Mouse (Mus musculus): Measurements from ENCODE around the gene Hccs. TPM values are rescaled to one million over a fixed set of nuclear protein-coding genes. Genes with fewer than 3 reads are reported as not detected.
"Not testable (repeated sequence)": the region's sequence is repeated elsewhere in the genome, so short reads cannot be mapped to it uniquely, and the experiment has no call there.

Gene Hccs
- 6.6 and 6.8 TPM in 2 replicates for polyA plus RNA-seq (2012; rRNA removed)

DNA sequence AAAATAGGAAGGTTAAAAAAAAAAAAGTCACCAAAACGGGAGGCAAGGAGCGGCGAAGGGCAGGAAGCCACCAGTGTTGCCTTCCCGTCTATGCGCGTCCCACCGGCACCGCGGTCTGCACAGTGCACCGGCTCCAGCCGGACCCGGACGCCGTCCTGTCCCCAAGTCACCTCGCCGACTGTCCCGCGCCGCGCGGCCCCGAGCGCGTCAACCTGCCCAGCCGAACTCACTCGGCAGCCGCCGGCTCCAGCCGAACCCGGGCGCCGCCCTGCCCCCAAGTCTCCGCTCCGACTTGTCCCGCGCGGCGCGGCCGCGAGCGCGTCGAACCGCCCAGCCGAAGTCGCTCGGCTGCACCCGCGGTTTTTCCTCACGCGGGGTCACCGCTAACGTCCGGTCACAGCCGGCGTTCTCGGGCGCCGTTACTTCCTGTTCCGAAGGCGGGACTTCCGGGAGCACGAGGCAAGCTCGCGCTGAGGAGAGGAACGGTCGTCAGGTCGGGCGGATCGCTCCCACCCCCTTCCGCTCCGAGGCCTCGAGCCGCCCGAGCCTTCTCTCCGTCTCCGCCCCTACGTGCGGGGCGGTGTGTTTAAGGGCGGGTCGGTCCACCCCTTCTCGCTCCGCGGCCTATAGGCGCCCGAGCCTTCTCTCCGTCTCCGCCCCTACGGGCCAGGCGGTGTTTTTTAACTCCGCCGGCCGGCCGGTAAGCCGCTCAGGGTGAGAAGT is at the start of gene Hccs:
Gene Hccs, minus strand, starts transcription at position 428 of the 723 bp plus-strand sequence.
- Histone ChIP-seq H3K4me3 (replicated peaks; ENCODE audit: extremely low read depth, low read depth, low read length) (peak within 1 kb of the TSS; percentile 88), H3K4me1 (ENCODE audit: control insufficient read depth, insufficient read depth, low read length) (peaks cover 6% of the 10 kb centered on the region)
- TF ChIP-seq CTCF (IDR thresholded peaks at IDR 0.05; ENCODE audit: insufficient read depth, low read length) (no peak), POLR2A (IDR thresholded peaks at IDR 0.05; ENCODE audit: borderline replicate concordance, extremely low read depth, low read depth, low read length) (no peak)
- peak; percentile 80 for DNase-seq
- 37% methylated on average over 97 of the region's 97 CpGs for WGBS

DNA sequence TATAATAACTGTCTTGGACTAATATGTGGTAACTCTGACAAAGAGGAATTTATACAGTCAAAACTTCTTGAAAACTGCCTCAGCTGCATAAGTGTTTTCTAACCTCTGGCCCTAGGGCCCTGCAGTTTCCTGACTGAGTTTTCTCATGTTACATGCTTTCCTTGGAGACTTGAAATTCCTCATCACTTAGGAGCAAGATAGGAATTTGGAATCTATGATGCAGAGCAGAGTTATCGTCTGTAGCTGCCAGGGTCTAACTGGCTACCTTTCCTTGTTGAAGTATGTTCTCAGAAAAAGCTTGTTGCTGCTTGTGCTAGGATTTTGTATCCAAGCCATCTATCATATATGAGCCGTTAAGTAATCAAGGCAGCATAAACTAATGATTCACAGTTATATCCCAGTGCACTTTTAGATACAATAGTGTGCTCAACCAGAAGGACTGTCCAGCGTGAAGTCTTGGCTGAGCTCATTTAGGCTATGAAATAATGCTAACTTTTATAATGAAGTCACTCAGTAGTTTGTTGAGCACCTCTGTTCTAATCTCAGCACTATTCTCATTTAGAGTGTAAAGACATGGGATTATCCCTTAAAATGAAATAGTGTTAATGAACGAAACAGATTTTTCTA is 37.1 kb upstream of the Hccs start:
- no peaks in the 10 kb centered on the region for H3K4me1 ChIP-seq (ENCODE audit: control insufficient read depth, insufficient read depth, low read length)
- TF ChIP-seq POLR2A (IDR thresholded peaks at IDR 0.05; ENCODE audit: borderline replicate concordance, extremely low read depth, low read depth, low read length) = no peak
- TF ChIP-seq CTCF (IDR thresholded peaks at IDR 0.05; ENCODE audit: insufficient read depth, low read length) = no peak
- 67% methylated on average over 4 of the region's 4 CpGs for WGBS
- DNase-seq = no peak
- no peak overlapping the region for H3K4me3 ChIP-seq (replicated peaks; ENCODE audit: extremely low read depth, low read depth, low read length)

DNA sequence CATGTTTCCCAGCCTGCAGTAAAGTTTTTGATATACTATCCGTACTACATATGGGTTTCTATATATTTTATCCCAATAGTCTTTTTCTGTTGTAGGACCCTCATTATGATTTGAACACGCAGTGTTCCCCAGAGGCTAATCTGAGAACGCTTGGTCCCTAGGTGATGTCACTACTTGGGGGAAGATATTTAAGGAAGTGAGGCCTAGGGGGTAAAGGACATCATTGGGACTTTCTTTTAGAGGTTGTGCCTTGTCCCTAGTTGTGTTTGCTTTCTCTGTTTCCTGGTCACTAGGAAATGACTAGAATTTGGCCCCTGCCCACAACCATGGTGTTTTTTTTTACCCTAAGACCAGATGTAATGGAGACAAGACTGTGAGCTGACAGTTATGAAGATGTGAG is 18.0 kb upstream of the Hccs start:
- Histone ChIP-seq H3K4me1 (ENCODE audit: control insufficient read depth, insufficient read depth, low read length) (no peaks in the 10 kb centered on the region), H3K4me3 (replicated peaks; ENCODE audit: extremely low read depth, low read depth, low read length) (no peak overlapping the region)
- DNase-seq = no peak
- WGBS = 66% methylated on average over 3 of the region's 3 CpGs
- TF ChIP-seq CTCF (IDR thresholded peaks at IDR 0.05; ENCODE audit: insufficient read depth, low read length) = no peak
- TF ChIP-seq POLR2A (IDR thresholded peaks at IDR 0.05; ENCODE audit: borderline replicate concordance, extremely low read depth, low read depth, low read length) = no peak

DNA sequence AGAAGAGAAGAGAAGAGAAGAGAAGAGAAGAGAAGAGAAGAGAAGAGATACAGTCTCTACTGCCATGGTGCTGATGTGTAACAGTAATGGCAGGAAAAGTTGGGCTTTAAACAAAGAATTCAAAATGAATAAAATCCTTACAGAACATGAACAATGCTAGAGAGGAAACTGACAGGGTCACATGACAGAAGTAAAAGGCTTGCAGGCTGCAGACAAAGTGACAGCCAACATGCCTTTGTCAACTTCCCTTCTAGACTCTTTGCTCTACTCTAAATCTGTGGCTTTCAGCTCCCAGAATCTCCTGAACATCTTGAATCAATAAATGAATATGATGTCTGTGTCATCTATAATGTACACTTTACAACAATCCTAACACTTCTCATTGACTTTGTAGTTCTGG is 17.4 kb upstream of the Hccs start:
- Histone ChIP-seq H3K4me3 (replicated peaks; ENCODE audit: extremely low read depth, low read depth, low read length) (no peak overlapping the region), H3K4me1 (ENCODE audit: control insufficient read depth, insufficient read depth, low read length) (no peaks in the 10 kb centered on the region)
- no peak for TF ChIP-seq POLR2A (IDR thresholded peaks at IDR 0.05; ENCODE audit: borderline replicate concordance, extremely low read depth, low read depth, low read length)
- TF ChIP-seq CTCF (IDR thresholded peaks at IDR 0.05; ENCODE audit: insufficient read depth, low read length) = no peak
- DNase-seq = no peak

DNA sequence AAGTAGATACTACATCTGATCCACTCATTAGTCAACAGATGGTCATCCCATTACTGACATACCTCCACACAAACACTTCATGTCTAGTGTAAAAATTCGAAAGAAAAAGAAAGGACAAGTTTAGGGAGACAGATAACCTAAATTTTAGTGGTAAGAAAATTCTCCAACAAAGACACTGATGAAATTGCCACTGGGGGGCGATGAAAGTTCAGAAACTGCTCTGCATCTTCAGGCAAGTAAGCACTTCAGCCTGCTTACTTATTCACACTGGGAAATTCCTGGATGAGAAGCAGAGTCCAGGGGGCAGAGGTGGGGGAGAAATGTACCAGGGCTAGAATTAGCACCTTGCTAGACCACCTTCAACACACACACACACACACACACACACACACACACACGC is 12.1 kb upstream of the Hccs start:
- peak; percentile 10 for DNase-seq
- Histone ChIP-seq H3K4me3 (replicated peaks; ENCODE audit: extremely low read depth, low read depth, low read length) (no peak overlapping the region), H3K4me1 (ENCODE audit: control insufficient read depth, insufficient read depth, low read length) (no peaks in the 10 kb centered on the region)
- WGBS = 24% methylated on average over 3 of the region's 3 CpGs
- no peak for TF ChIP-seq POLR2A (IDR thresholded peaks at IDR 0.05; ENCODE audit: borderline replicate concordance, extremely low read depth, low read depth, low read length)
- TF ChIP-seq CTCF (IDR thresholded peaks at IDR 0.05; ENCODE audit: insufficient read depth, low read length) = no peak

DNA sequence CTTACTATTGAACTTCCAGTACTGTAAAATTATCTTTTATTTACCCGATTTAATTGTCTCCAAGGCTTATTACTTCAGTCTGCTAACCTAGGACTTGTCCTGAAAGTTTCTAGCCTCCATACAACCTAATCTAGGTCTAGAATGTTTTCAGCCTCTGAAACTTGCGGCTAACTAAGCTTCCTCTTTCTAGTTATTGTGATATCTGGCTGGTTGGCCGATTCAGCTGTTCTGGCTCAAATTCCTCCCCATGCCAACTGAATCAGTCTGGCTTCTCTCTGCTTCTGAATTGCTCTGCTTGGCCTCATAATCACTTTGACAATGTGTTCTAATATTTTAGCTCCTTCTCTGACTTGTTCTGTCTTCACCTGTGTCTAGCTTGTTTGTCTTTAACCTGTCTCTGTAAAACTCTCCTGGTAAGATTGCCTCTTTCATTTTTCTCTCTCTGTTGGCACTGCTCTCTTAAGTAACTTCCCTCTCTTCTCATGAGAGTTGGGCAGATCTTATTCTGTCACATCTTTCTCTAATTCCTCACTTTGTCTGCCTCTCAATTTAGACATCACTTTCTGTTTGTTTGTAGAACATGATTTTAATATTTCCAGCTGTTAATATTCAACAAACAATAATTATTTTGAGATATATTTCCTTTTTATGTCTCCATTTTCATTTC is 5.9 kb upstream of the Hccs start:
- H3K4me3 ChIP-seq (replicated peaks; ENCODE audit: extremely low read depth, low read depth, low read length) = no peak overlapping the region
- WGBS = 68% methylated on average over 3 of the region's 3 CpGs
- DNase-seq = no peak
- TF ChIP-seq POLR2A (IDR thresholded peaks at IDR 0.05; ENCODE audit: borderline replicate concordance, extremely low read depth, low read depth, low read length) (no peak), CTCF (IDR thresholded peaks at IDR 0.05; ENCODE audit: insufficient read depth, low read length) (no peak)
- H3K4me1 ChIP-seq (ENCODE audit: control insufficient read depth, insufficient read depth, low read length) = no peaks in the 10 kb centered on the region

DNA sequence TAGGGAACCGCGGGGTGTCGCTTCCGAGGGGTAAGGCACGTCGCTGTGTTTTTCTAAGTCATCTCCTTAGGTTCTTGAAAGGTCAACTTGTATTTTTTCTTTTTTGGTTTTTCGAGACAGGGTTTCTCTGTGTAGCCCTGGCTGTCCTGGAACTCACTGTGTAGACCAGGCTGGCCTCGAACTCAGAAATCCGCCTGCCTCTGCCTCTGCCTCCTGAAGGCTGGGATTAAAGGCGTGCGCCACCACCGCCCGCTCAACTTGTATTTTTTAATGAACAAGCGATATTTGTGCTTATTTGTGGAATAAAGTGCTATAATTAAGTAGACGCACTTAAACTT is 465 bp upstream of the Hccs start:
- not testable (repeated sequence) for H3K4me1 ChIP-seq (ENCODE audit: control insufficient read depth, insufficient read depth, low read length); DNase-seq
- 39% methylated on average over 15 of the region's 15 CpGs for WGBS
- H3K4me3 ChIP-seq (replicated peaks; ENCODE audit: extremely low read depth, low read depth, low read length) = peak overlapping the region; percentile 45

DNA sequence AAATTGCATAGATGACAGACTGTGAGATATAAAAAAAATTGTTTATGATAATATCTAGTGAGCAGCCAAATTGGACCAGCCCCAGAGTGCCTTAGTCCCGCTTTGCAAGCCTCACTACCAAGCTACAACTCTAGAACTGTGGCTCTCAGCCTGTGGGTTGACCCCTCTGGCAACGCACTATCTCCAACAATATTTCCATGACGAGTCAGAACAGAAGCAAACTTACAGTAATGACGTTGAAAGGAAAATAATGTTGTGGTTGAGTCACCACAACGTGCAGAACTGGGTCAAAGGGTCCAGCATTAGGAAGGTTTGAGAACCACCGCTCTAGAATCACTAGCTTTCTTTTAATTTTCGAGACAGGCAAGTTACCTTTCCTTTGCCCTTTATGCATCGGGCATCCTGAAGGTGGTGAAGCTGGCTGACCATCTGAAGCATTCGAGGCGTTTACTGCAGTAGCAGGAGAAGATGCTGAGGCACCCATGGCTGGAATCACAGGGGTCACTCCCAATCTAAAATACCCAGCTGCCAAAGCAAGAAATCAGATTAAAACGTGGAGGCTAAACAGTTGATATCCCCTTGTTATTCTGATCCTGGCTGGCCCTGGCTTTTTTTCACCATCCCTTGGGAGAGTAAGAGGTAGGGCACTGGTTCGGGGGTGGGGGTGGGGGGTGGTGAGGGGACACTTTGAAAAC is 959 bp downstream of the Hccs start:
- 54% methylated on average over 12 of the region's 12 CpGs for WGBS
- H3K4me3 ChIP-seq (replicated peaks; ENCODE audit: extremely low read depth, low read depth, low read length) = no peak overlapping the region

DNA sequence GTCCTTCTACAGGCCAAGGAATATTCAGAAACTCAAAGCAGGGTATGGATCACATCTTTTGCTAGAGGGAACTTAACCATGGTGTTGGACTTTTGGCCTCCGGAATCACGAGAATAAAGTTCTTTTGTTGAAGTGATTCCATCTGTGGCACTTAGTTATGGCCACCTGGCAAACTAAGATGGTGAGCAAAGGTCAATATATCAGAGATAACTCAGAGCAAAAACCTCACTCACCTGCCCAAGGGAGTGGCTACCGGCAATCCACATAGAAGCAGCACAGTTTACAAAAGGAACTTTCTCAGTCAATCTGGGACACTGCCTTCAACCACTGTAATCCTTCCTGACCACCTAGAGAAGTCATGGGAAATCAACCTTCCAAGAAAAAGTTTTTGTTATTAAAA is 11.6 kb downstream of the Hccs start:
- H3K4me1 ChIP-seq (ENCODE audit: control insufficient read depth, insufficient read depth, low read length) = no peaks in the 10 kb centered on the region
- no peak overlapping the region for H3K4me3 ChIP-seq (replicated peaks; ENCODE audit: extremely low read depth, low read depth, low read length)
- WGBS = 85% methylated on average over 3 of the region's 3 CpGs
- DNase-seq = no peak
- TF ChIP-seq POLR2A (IDR thresholded peaks at IDR 0.05; ENCODE audit: borderline replicate concordance, extremely low read depth, low read depth, low read length) (no peak), CTCF (IDR thresholded peaks at IDR 0.05; ENCODE audit: insufficient read depth, low read length) (no peak)

More for the DNA sequence above, 959 bp downstream of the Hccs start:
- no peak for DNase-seq
- TF ChIP-seq POLR2A (IDR thresholded peaks at IDR 0.05; ENCODE audit: borderline replicate concordance, extremely low read depth, low read depth, low read length) (no peak), CTCF (IDR thresholded peaks at IDR 0.05; ENCODE audit: insufficient read depth, low read length) (no peak)
- peaks cover 6% of the 10 kb centered on the region for H3K4me1 ChIP-seq (ENCODE audit: control insufficient read depth, insufficient read depth, low read length)
